Mouse (Mus musculus): Measurements from ENCODE around the gene Olfr98. TPM values are rescaled to one million over a fixed set of nuclear protein-coding genes. Genes with fewer than 3 reads are reported as not detected.
A peak's percentile ranks its signal among the peaks of the same experiment; 100 is the strongest.
"Not testable (repeated sequence)": the region's sequence is repeated elsewhere in the genome, so short reads cannot be mapped to it uniquely, and the experiment has no call there.

Gene Olfr98
- polyA plus RNA-seq, 1 experiment: not detected

GRCm38 (mm10) chr17:37275626-37276248 lies 12.2 kb upstream of the Olfr98 start:
- no peaks in the 10 kb centered on the region for H3K4me1 ChIP-seq (ENCODE audit: control insufficient read depth, insufficient read depth, low read length)
- no peak overlapping the region for H3K4me3 ChIP-seq (ENCODE audit: insufficient read depth, low read depth, low read length)
- H3K27ac ChIP-seq (ENCODE audit: insufficient read depth, low read depth, low read length): no peak overlapping the region
- no peak for DNase-seq
- H3K27me3 ChIP-seq (replicated peaks; ENCODE audit: control insufficient read depth, insufficient read depth, low read length): no peaks in the 10 kb centered on the region
- no peaks in the 10 kb centered on the region for H3K36me3 ChIP-seq (ENCODE audit: control insufficient read depth, insufficient read depth, low read length)
- 78% methylated on average over 2 of the region's 2 CpGs for whole genome bisulfite sequencing
- TF ChIP-seq CTCF (conservative IDR thresholded peaks at IDR 0.05; ENCODE audit: insufficient read depth, insufficient read length, low read depth, low read length): no peak
- no peak for TF ChIP-seq POLR2A (IDR thresholded peaks at IDR 0.05; ENCODE audit: low read depth, low read length)

- DNase-seq: peak; percentile 78
- Histone ChIP-seq H3K27ac (ENCODE audit: insufficient read depth, low read depth, low read length) (peak overlapping the region; percentile 12; the same call in 1 of the 2 replicates), H3K36me3 (ENCODE audit: control insufficient read depth, insufficient read depth, low read length) (no peaks in the 10 kb centered on the region), H3K4me1 (ENCODE audit: control insufficient read depth, insufficient read depth, low read length) (no peaks in the 10 kb centered on the region), H3K4me3 (ENCODE audit: insufficient read depth, low read depth, low read length) (peak overlapping the region; percentile 64), H3K27me3 (replicated peaks; ENCODE audit: control insufficient read depth, insufficient read depth, low read length) (no peaks in the 10 kb centered on the region; the same call in 1 of the 2 replicates)
- 47% methylated on average over 8 of the region's 8 CpGs for WGBS
- TF ChIP-seq POLR2A (IDR thresholded peaks at IDR 0.05; ENCODE audit: low read depth, low read length) (no peak), CTCF (conservative IDR thresholded peaks at IDR 0.05; ENCODE audit: insufficient read depth, insufficient read length, low read depth, low read length) (no peak)
Observed at GRCm38 (mm10) chr17:37270702-37271092, 7.1 kb upstream of the Olfr98 start.

GRCm38 (mm10) chr17:37270058-37270701 lies 6.6 kb upstream of the Olfr98 start, which contains the start of gene H2-M3:
Gene H2-M3 (plus strand): TSS chr17:37270220.
- H3K36me3 ChIP-seq (ENCODE audit: control insufficient read depth, insufficient read depth, low read length): no peaks in the 10 kb centered on the region
- 2% methylated on average over 26 of the region's 26 CpGs for WGBS
- H3K4me3 ChIP-seq (ENCODE audit: insufficient read depth, low read depth, low read length): peak within 1 kb of the TSS; percentile 64
- TF ChIP-seq CTCF (conservative IDR thresholded peaks at IDR 0.05; ENCODE audit: insufficient read depth, insufficient read length, low read depth, low read length): no peak
- TF ChIP-seq POLR2A (IDR thresholded peaks at IDR 0.05; ENCODE audit: low read depth, low read length): no peak
- no peaks in the 10 kb centered on the region; the same call in 1 of the 2 replicates for H3K27me3 ChIP-seq (replicated peaks; ENCODE audit: control insufficient read depth, insufficient read depth, low read length)
- H3K27ac ChIP-seq (ENCODE audit: insufficient read depth, low read depth, low read length): peak within 1 kb of the TSS; percentile 12; the same call in 1 of the 2 replicates
- no peaks in the 10 kb centered on the region for H3K4me1 ChIP-seq (ENCODE audit: control insufficient read depth, insufficient read depth, low read length)
- DNase-seq: peak; percentile 95

- TF ChIP-seq CTCF (conservative IDR thresholded peaks at IDR 0.05; ENCODE audit: insufficient read depth, insufficient read length, low read depth, low read length) (peak; percentile 73), POLR2A (IDR thresholded peaks at IDR 0.05; ENCODE audit: low read depth, low read length) (no peak)
- no peaks in the 10 kb centered on the region for H3K4me1 ChIP-seq (ENCODE audit: control insufficient read depth, insufficient read depth, low read length)
- peak; percentile 20 for DNase-seq
- H3K4me3 ChIP-seq (ENCODE audit: insufficient read depth, low read depth, low read length): no peak overlapping the region
- H3K27me3 ChIP-seq (replicated peaks; ENCODE audit: control insufficient read depth, insufficient read depth, low read length): no peaks in the 10 kb centered on the region
- no peaks in the 10 kb centered on the region for H3K36me3 ChIP-seq (ENCODE audit: control insufficient read depth, insufficient read depth, low read length)
- 7% methylated on average over 1 of the region's 1 CpGs for WGBS
- no peak overlapping the region for H3K27ac ChIP-seq (ENCODE audit: insufficient read depth, low read depth, low read length)
Observed at GRCm38 (mm10) chr17:37250544-37250943, 13.0 kb downstream of the Olfr98 start.

- Histone ChIP-seq H3K27me3 (replicated peaks; ENCODE audit: control insufficient read depth, insufficient read depth, low read length) (no peaks in the 10 kb centered on the region), H3K4me3 (ENCODE audit: insufficient read depth, low read depth, low read length) (no peak overlapping the region), H3K36me3 (ENCODE audit: control insufficient read depth, insufficient read depth, low read length) (no peaks in the 10 kb centered on the region), H3K27ac (ENCODE audit: insufficient read depth, low read depth, low read length) (no peak overlapping the region), H3K4me1 (ENCODE audit: control insufficient read depth, insufficient read depth, low read length) (no peaks in the 10 kb centered on the region)
- DNase-seq: no peak
- no peak for TF ChIP-seq POLR2A (IDR thresholded peaks at IDR 0.05; ENCODE audit: low read depth, low read length)
- TF ChIP-seq CTCF (conservative IDR thresholded peaks at IDR 0.05; ENCODE audit: insufficient read depth, insufficient read length, low read depth, low read length): no peak
Observed at GRCm38 (mm10) chr17:37249460-37249859, 14.1 kb downstream of the Olfr98 start.

- H3K4me1 ChIP-seq (ENCODE audit: control insufficient read depth, insufficient read depth, low read length): no peaks in the 10 kb centered on the region
- peak; percentile 59 for DNase-seq
- 29% methylated on average over 5 of the region's 5 CpGs for WGBS
- TF ChIP-seq CTCF (conservative IDR thresholded peaks at IDR 0.05; ENCODE audit: insufficient read depth, insufficient read length, low read depth, low read length): no peak
- TF ChIP-seq POLR2A (IDR thresholded peaks at IDR 0.05; ENCODE audit: low read depth, low read length): no peak
- H3K27me3 ChIP-seq (replicated peaks; ENCODE audit: control insufficient read depth, insufficient read depth, low read length): no peaks in the 10 kb centered on the region
- H3K27ac ChIP-seq (ENCODE audit: insufficient read depth, low read depth, low read length): no peak overlapping the region
- H3K4me3 ChIP-seq (ENCODE audit: insufficient read depth, low read depth, low read length): no peak overlapping the region
- H3K36me3 ChIP-seq (ENCODE audit: control insufficient read depth, insufficient read depth, low read length): no peaks in the 10 kb centered on the region
Observed at GRCm38 (mm10) chr17:37246715-37247114, 16.8 kb downstream of the Olfr98 start.

GRCm38 (mm10) chr17:37242198-37242597 lies 21.4 kb downstream of the Olfr98 start:
- Histone ChIP-seq H3K27ac (ENCODE audit: insufficient read depth, low read depth, low read length) (no peak overlapping the region), H3K36me3 (ENCODE audit: control insufficient read depth, insufficient read depth, low read length) (no peaks in the 10 kb centered on the region), H3K4me3 (ENCODE audit: insufficient read depth, low read depth, low read length) (no peak overlapping the region), H3K27me3 (replicated peaks; ENCODE audit: control insufficient read depth, insufficient read depth, low read length) (no peaks in the 10 kb centered on the region), H3K4me1 (ENCODE audit: control insufficient read depth, insufficient read depth, low read length) (no peaks in the 10 kb centered on the region)
- TF ChIP-seq CTCF (conservative IDR thresholded peaks at IDR 0.05; ENCODE audit: insufficient read depth, insufficient read length, low read depth, low read length) (no peak), POLR2A (IDR thresholded peaks at IDR 0.05; ENCODE audit: low read depth, low read length) (no peak)
- 45% methylated on average over 3 of the region's 3 CpGs for WGBS
- DNase-seq: no peak

GRCm38 (mm10) chr17:37237230-37237629 lies 26.3 kb downstream of the Olfr98 start, which contains the start of gene Olfr97:
Gene Olfr97 (minus strand): TSS chr17:37237330.
- not testable (repeated sequence) for H3K4me1 ChIP-seq (ENCODE audit: control insufficient read depth, insufficient read depth, low read length); DNase-seq; H3K27ac ChIP-seq (ENCODE audit: insufficient read depth, low read depth, low read length); H3K4me3 ChIP-seq (ENCODE audit: insufficient read depth, low read depth, low read length); H3K27me3 ChIP-seq (replicated peaks; ENCODE audit: control insufficient read depth, insufficient read depth, low read length); H3K36me3 ChIP-seq (ENCODE audit: control insufficient read depth, insufficient read depth, low read length)
- 78% methylated on average over 2 of the region's 2 CpGs for WGBS
